Mouse (Mus musculus): ENCODE data around the gene Neurod2. TPM values are rescaled to one million over a fixed set of nuclear protein-coding genes. Genes with fewer than 3 reads are reported as not detected.

The Neurod2 gene
- polyA plus RNA-seq, 1 experiment from 2014 or later: 110 TPM

GRCm38 (mm10) chr11:98336245-98337107 is 7.0 kb upstream of the Neurod2 start:
- H3K9me3 ChIP-seq (ENCODE audit: control insufficient read depth, low read length): no peaks in the 10 kb centered on the region
- no peak for ATAC-seq
- H3K4me3 ChIP-seq (replicated peaks; ENCODE audit: low read length): no peak overlapping the region
- WGBS: 18% methylated on average over 13 of the region's 13 CpGs
- no peaks in the 10 kb centered on the region for H3K36me3 ChIP-seq (ENCODE audit: control insufficient read depth, insufficient read depth)
- H3K27me3 ChIP-seq (replicated peaks; ENCODE audit: control insufficient read depth, insufficient read depth, low read length): peaks cover 20% of the 10 kb centered on the region
- H3K9ac ChIP-seq (replicated peaks; ENCODE audit: low read depth, low read length): no peak overlapping the region
- peaks cover 62% of the 10 kb centered on the region for H3K4me1 ChIP-seq (replicated peaks; ENCODE audit: control insufficient read depth, insufficient read depth, low read length)
- no peak overlapping the region for H3K4me2 ChIP-seq (ENCODE audit: low read length)
- no peak overlapping the region for H3K27ac ChIP-seq (ENCODE audit: low read length)

GRCm38 (mm10) chr11:98335250-98335649 is 5.8 kb upstream of the Neurod2 start:
- H3K4me2 ChIP-seq (ENCODE audit: low read length): no peak overlapping the region; the same call in 1 of the 2 replicates
- peaks cover 28% of the 10 kb centered on the region for H3K27me3 ChIP-seq (replicated peaks; ENCODE audit: control insufficient read depth, insufficient read depth, low read length)
- H3K4me1 ChIP-seq (replicated peaks; ENCODE audit: control insufficient read depth, insufficient read depth, low read length): peaks cover 64% of the 10 kb centered on the region
- WGBS: 5% methylated on average over 9 of the region's 9 CpGs
- no peak overlapping the region for H3K9ac ChIP-seq (replicated peaks; ENCODE audit: low read depth, low read length)
- peak overlapping the region; percentile 97 for H3K27ac ChIP-seq (ENCODE audit: low read length)
- no peak for ATAC-seq
- H3K36me3 ChIP-seq (ENCODE audit: control insufficient read depth, insufficient read depth): no peaks in the 10 kb centered on the region
- H3K4me3 ChIP-seq (replicated peaks; ENCODE audit: low read length): no peak overlapping the region
- H3K9me3 ChIP-seq (ENCODE audit: control insufficient read depth, low read length): no peaks in the 10 kb centered on the region

- Histone ChIP-seq H3K27me3 (replicated peaks; ENCODE audit: control insufficient read depth, insufficient read depth, low read length) (peaks cover 26% of the 10 kb centered on the region), H3K4me2 (ENCODE audit: low read length) (peak overlapping the region; percentile 62), H3K9ac (replicated peaks; ENCODE audit: low read depth, low read length) (peak overlapping the region; percentile 54), H3K27ac (ENCODE audit: low read length) (peak overlapping the region; percentile 97), H3K4me3 (replicated peaks; ENCODE audit: low read length) (peak overlapping the region; percentile 38), H3K4me1 (replicated peaks; ENCODE audit: control insufficient read depth, insufficient read depth, low read length) (peaks cover 55% of the 10 kb centered on the region), H3K9me3 (ENCODE audit: control insufficient read depth, low read length) (no peaks in the 10 kb centered on the region), H3K36me3 (ENCODE audit: control insufficient read depth, insufficient read depth) (no peaks in the 10 kb centered on the region)
- peak; percentile 13; the same call in 1 of the 2 replicates for ATAC-seq
- WGBS: under 1% methylated on average over 32 of the region's 41 CpGs
Observed at GRCm38 (mm10) chr11:98333981-98334741, 4.7 kb upstream of the Neurod2 start.

- Histone ChIP-seq H3K4me2 (ENCODE audit: low read length) (no peak overlapping the region; the same call in 1 of the 2 replicates), H3K27me3 (replicated peaks; ENCODE audit: control insufficient read depth, insufficient read depth, low read length) (peaks cover 26% of the 10 kb centered on the region), H3K9ac (replicated peaks; ENCODE audit: low read depth, low read length) (peak overlapping the region; percentile 54; the same call in 1 of the 2 replicates), H3K27ac (ENCODE audit: low read length) (peak overlapping the region; percentile 97), H3K4me3 (replicated peaks; ENCODE audit: low read length) (no peak overlapping the region), H3K36me3 (ENCODE audit: control insufficient read depth, insufficient read depth) (no peaks in the 10 kb centered on the region), H3K9me3 (ENCODE audit: control insufficient read depth, low read length) (no peaks in the 10 kb centered on the region), H3K4me1 (replicated peaks; ENCODE audit: control insufficient read depth, insufficient read depth, low read length) (peaks cover 51% of the 10 kb centered on the region)
- WGBS: 46% methylated on average over 10 of the region's 10 CpGs
- no peak for ATAC-seq
Observed at GRCm38 (mm10) chr11:98333263-98333696, 3.8 kb upstream of the Neurod2 start.

GRCm38 (mm10) chr11:98332841-98333240 is 3.4 kb upstream of the Neurod2 start:
- no peak overlapping the region for H3K4me3 ChIP-seq (replicated peaks; ENCODE audit: low read length)
- H3K4me2 ChIP-seq (ENCODE audit: low read length): no peak overlapping the region
- H3K9me3 ChIP-seq (ENCODE audit: control insufficient read depth, low read length): no peaks in the 10 kb centered on the region
- H3K9ac ChIP-seq (replicated peaks; ENCODE audit: low read depth, low read length): no peak overlapping the region
- 81% methylated on average over 4 of the region's 4 CpGs for WGBS
- H3K27ac ChIP-seq (ENCODE audit: low read length): peak overlapping the region; percentile 97
- peaks cover 51% of the 10 kb centered on the region for H3K4me1 ChIP-seq (replicated peaks; ENCODE audit: control insufficient read depth, insufficient read depth, low read length)
- peaks cover 26% of the 10 kb centered on the region for H3K27me3 ChIP-seq (replicated peaks; ENCODE audit: control insufficient read depth, insufficient read depth, low read length)
- ATAC-seq: no peak
- H3K36me3 ChIP-seq (ENCODE audit: control insufficient read depth, insufficient read depth): no peaks in the 10 kb centered on the region

GRCm38 (mm10) chr11:98332186-98332585 is 2.7 kb upstream of the Neurod2 start:
- Histone ChIP-seq H3K4me2 (ENCODE audit: low read length) (no peak overlapping the region), H3K4me1 (replicated peaks; ENCODE audit: control insufficient read depth, insufficient read depth, low read length) (peaks cover 49% of the 10 kb centered on the region), H3K27ac (ENCODE audit: low read length) (peak overlapping the region; percentile 97), H3K4me3 (replicated peaks; ENCODE audit: low read length) (no peak overlapping the region), H3K36me3 (ENCODE audit: control insufficient read depth, insufficient read depth) (no peaks in the 10 kb centered on the region), H3K9me3 (ENCODE audit: control insufficient read depth, low read length) (no peaks in the 10 kb centered on the region), H3K9ac (replicated peaks; ENCODE audit: low read depth, low read length) (no peak overlapping the region), H3K27me3 (replicated peaks; ENCODE audit: control insufficient read depth, insufficient read depth, low read length) (peaks cover 28% of the 10 kb centered on the region)
- WGBS: 86% methylated on average over 3 of the region's 3 CpGs
- ATAC-seq: no peak

GRCm38 (mm10) chr11:98331401-98331800 is 2.0 kb upstream of the Neurod2 start:
- Histone ChIP-seq H3K4me1 (replicated peaks; ENCODE audit: control insufficient read depth, insufficient read depth, low read length) (peaks cover 46% of the 10 kb centered on the region), H3K27me3 (replicated peaks; ENCODE audit: control insufficient read depth, insufficient read depth, low read length) (peaks cover 27% of the 10 kb centered on the region), H3K9ac (replicated peaks; ENCODE audit: low read depth, low read length) (no peak overlapping the region), H3K9me3 (ENCODE audit: control insufficient read depth, low read length) (no peaks in the 10 kb centered on the region), H3K4me3 (replicated peaks; ENCODE audit: low read length) (no peak overlapping the region), H3K4me2 (ENCODE audit: low read length) (no peak overlapping the region), H3K36me3 (ENCODE audit: control insufficient read depth, insufficient read depth) (no peaks in the 10 kb centered on the region), H3K27ac (ENCODE audit: low read length) (no peak overlapping the region)
- ATAC-seq: no peak
- WGBS: 90% methylated on average over 1 of the region's 1 CpGs

GRCm38 (mm10) chr11:98330745-98331204 is 1.3 kb upstream of the Neurod2 start:
- ATAC-seq: no peak
- H3K27ac ChIP-seq (ENCODE audit: low read length): peak overlapping the region; percentile 98
- no peaks in the 10 kb centered on the region for H3K9me3 ChIP-seq (ENCODE audit: control insufficient read depth, low read length)
- H3K36me3 ChIP-seq (ENCODE audit: control insufficient read depth, insufficient read depth): no peaks in the 10 kb centered on the region
- peaks cover 46% of the 10 kb centered on the region for H3K4me1 ChIP-seq (replicated peaks; ENCODE audit: control insufficient read depth, insufficient read depth, low read length)
- peaks cover 22% of the 10 kb centered on the region for H3K27me3 ChIP-seq (replicated peaks; ENCODE audit: control insufficient read depth, insufficient read depth, low read length)
- WGBS: 53% methylated on average over 2 of the region's 2 CpGs
- H3K9ac ChIP-seq (replicated peaks; ENCODE audit: low read depth, low read length): no peak overlapping the region
- H3K4me2 ChIP-seq (ENCODE audit: low read length): no peak overlapping the region
- H3K4me3 ChIP-seq (replicated peaks; ENCODE audit: low read length): no peak overlapping the region

Data from forebrain, embryonic 16.5 days (tissue).